Comparison of ENCODE assay signal across 18 mouse cellular contexts in the genomic region with DNA sequence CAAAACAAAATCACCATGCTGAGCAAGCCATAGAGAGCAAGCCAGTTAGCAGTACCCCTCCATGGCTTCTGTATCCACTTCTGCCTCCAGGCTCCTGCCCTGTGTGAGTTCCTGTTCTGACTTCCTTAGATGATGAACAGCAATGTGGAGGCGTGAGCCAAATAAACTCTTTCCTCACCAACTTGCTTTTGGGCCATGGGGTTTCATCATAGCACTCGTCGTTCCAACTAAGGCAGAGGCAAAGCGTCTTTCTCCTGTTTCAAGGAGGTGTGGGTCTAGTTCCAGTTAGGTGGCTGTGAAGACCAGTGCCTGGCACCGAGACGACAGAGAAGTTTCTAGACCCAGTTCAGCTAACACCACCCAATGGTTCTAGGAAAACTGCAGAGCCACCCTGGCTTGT.
DNase-seq lines count a peak whose midpoint lies in the region; ATAC-seq and TF ChIP-seq lines count a peak whose summit lies in the region.
"Had no signal": no experiment of that assay in that cellular context is flagged by ENCODE, and none has a peak within 500 bp of the region (broad histone marks: within the 10 kb centered on the region; RNA-seq: fewer than 3 reads in every experiment).

No protein-coding gene starts in this region.

- H3K4me2 ChIP-seq in kidney, embryonic 16.5 days (replicated peaks; ENCODE audit: low read depth, low read length): no peak overlapping the region
- no peak overlapping the region for H3K4me2 ChIP-seq in liver, postnatal 0 days (ENCODE audit: low read depth, low read length)
- H3K4me2 ChIP-seq: embryonic facial prominence, embryonic 12.5 days; forebrain, embryonic 13.5 days; heart, embryonic 11.5 days; lung, embryonic 15.5 days had no signal

- TF ChIP-seq EP300 in liver, postnatal 0 days (IDR thresholded peaks at IDR 0.05; ENCODE audit: low read depth): peak; percentile 63

- no peak for ATAC-seq in kidney, embryonic 16.5 days (ENCODE audit: low FRiP score, low TSS enrichment)
- ATAC-seq in liver, postnatal 0 days: peak; percentile 14; the same call in 1 of the 2 replicates
- ATAC-seq: hindbrain, postnatal 0 days had no signal

- 94% methylated on average over 6 of the region's 6 CpGs for WGBS in kidney, embryonic 16.5 days
- 53% methylated on average over 6 of the region's 6 CpGs for WGBS in liver, postnatal 0 days (ENCODE audit: insufficient replicate concordance)
- 89% methylated on average over 6 of the region's 6 CpGs for WGBS in hindbrain, embryonic 10.5 days

- no peaks in the 10 kb centered on the region for H3K36me3 ChIP-seq in kidney, embryonic 16.5 days (ENCODE audit: insufficient read depth, low read length)
- H3K36me3 ChIP-seq in liver, postnatal 0 days (replicated peaks; ENCODE audit: insufficient read depth, low read length): no peaks in the 10 kb centered on the region
- no peaks in the 10 kb centered on the region for H3K36me3 ChIP-seq in hindbrain, embryonic 10.5 days
- H3K36me3 ChIP-seq: embryonic facial prominence, embryonic 12.5 days; lung, embryonic 15.5 days; midbrain, embryonic 10.5 days had no signal

- no peak overlapping the region for H3K9ac ChIP-seq in kidney, embryonic 16.5 days (replicated peaks; ENCODE audit: low read length)
- peak overlapping the region; percentile 30; the same call in 1 of the 2 replicates for H3K9ac ChIP-seq in liver, postnatal 0 days (replicated peaks)
- H3K9ac ChIP-seq: embryonic facial prominence, embryonic 12.5 days; forebrain, embryonic 13.5 days; lung, embryonic 15.5 days had no signal

- no peak for TF ChIP-seq CTCF in liver, postnatal 0 days (IDR thresholded peaks at IDR 0.05; ENCODE audit: low read depth)

- no peak for DNase-seq in kidney, postnatal 14 days
- DNase-seq in adipocyte (ENCODE audit: low spot score): peak; percentile 56
- DNase-seq in adrenal gland, postnatal 10 days: peak; percentile 64
- DNase-seq in liver, postnatal 0 days: peak; percentile 34
- no peak for DNase-seq in hindbrain, embryonic 10.5 days (ENCODE audit: low spot score)
- no peak for DNase-seq in thymus, adult 18-20 months
- DNase-seq: cerebellum, adult 2 months; cerebellum, postnatal 25 days; gastrocnemius, postnatal 36 days; lung, postnatal 4 days; thymus, postnatal 14 days had no signal

- H3K9me3 ChIP-seq in kidney, embryonic 16.5 days (ENCODE audit: low read length): no peaks in the 10 kb centered on the region
- H3K9me3 ChIP-seq in liver, postnatal 0 days (ENCODE audit: low read length): no peaks in the 10 kb centered on the region
- no peaks in the 10 kb centered on the region for H3K9me3 ChIP-seq in hindbrain, embryonic 10.5 days
- H3K9me3 ChIP-seq: embryonic facial prominence, embryonic 12.5 days; forebrain, embryonic 13.5 days; lung, embryonic 15.5 days; midbrain, embryonic 10.5 days had no signal

- H3K4me1 ChIP-seq in kidney, embryonic 16.5 days (ENCODE audit: insufficient read depth, low read length): no peaks in the 10 kb centered on the region
- H3K4me1 ChIP-seq in liver, postnatal 0 days (ENCODE audit: insufficient read depth): peaks cover 2% of the 10 kb centered on the region; the same call in 1 of the 2 replicates
- H3K4me1 ChIP-seq in hindbrain, embryonic 10.5 days (replicated peaks): 0 out of 2 replicates have a peak, but pooled peaks cover 2% of the 10 kb centered on the region
- H3K4me1 ChIP-seq: embryonic facial prominence, embryonic 12.5 days; forebrain, embryonic 13.5 days; lung, embryonic 15.5 days; midbrain, embryonic 10.5 days had no signal

- H3K27ac ChIP-seq in kidney, embryonic 16.5 days (ENCODE audit: low read length): peak overlapping the region; percentile 15; the same call in 1 of the 2 replicates
- peak overlapping the region; percentile 95 for H3K27ac ChIP-seq in liver, postnatal 0 days (ENCODE audit: low read depth)
- H3K27ac ChIP-seq in hindbrain, embryonic 10.5 days: no peak overlapping the region
- H3K27ac ChIP-seq: embryonic facial prominence, embryonic 12.5 days; forebrain, embryonic 13.5 days; hindbrain, postnatal 0 days; lung, embryonic 15.5 days; midbrain, embryonic 10.5 days had no signal

- no peaks in the 10 kb centered on the region for H3K27me3 ChIP-seq in kidney, embryonic 16.5 days (ENCODE audit: insufficient read depth, low read length)
- H3K27me3 ChIP-seq in liver, postnatal 0 days (ENCODE audit: insufficient read depth, low read length): no peaks in the 10 kb centered on the region
- H3K27me3 ChIP-seq in hindbrain, embryonic 10.5 days (ENCODE audit: insufficient read depth, poor library complexity, severe bottlenecking): no peaks in the 10 kb centered on the region
- H3K27me3 ChIP-seq: embryonic facial prominence, embryonic 12.5 days; forebrain, embryonic 13.5 days; lung, embryonic 15.5 days had no signal

- no peak overlapping the region for H3K4me3 ChIP-seq in kidney, embryonic 16.5 days (ENCODE audit: low read length)
- no peak overlapping the region for H3K4me3 ChIP-seq in liver, postnatal 0 days (ENCODE audit: low read depth, low read length)
- no peak overlapping the region for H3K4me3 ChIP-seq in hindbrain, embryonic 10.5 days
- H3K4me3 ChIP-seq: embryonic facial prominence, embryonic 12.5 days; forebrain, embryonic 13.5 days; lung, embryonic 15.5 days; midbrain, embryonic 10.5 days had no signal

Comparison
In these comparisons a context has a peak if more than half of its experiments do, and no peak if none do; other contexts are left out.
1. DNase-seq: peak in adipocyte (single experiment), adrenal gland, postnatal 10 days (single experiment) and liver, postnatal 0 days (single experiment); none in kidney, postnatal 14 days (single experiment), hindbrain, embryonic 10.5 days (single experiment) and thymus, adult 18-20 months (0 of 2).